Mouse (Mus musculus): Measurements from ENCODE around the gene 1700018B08Rik.
A peak's percentile ranks its signal among the peaks of the same experiment; 100 is the strongest.

Gene 1700018B08Rik

DNA sequence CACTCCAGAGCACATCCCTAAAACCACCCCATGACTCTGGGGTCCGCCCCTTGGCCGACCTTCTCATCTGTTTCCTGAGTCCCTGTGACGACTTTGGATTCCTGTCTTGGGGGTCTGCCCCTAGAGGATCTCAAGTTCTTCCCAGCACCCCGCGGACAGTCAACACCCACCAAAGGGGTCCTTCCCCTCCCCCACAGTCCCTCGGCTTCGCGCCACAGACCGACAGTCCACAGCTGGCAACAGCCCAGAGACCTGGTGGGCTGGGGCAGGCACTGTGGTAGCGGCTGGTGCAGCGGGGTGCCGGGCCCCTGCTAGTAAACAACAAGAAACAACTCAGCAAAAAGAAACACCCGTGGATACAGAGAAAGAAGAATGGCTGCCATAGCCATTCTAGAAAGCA, 1.2 kb downstream of the 1700018B08Rik start:
- H3K4me1 ChIP-seq (replicated peaks; ENCODE audit: low read depth, low read length): peaks cover 15% of the 10 kb centered on the region
- H3K27me3 ChIP-seq (ENCODE audit: insufficient read depth, low read length): 0 out of 2 replicates have a peak, but pooled peaks cover 9% of the 10 kb centered on the region

DNA sequence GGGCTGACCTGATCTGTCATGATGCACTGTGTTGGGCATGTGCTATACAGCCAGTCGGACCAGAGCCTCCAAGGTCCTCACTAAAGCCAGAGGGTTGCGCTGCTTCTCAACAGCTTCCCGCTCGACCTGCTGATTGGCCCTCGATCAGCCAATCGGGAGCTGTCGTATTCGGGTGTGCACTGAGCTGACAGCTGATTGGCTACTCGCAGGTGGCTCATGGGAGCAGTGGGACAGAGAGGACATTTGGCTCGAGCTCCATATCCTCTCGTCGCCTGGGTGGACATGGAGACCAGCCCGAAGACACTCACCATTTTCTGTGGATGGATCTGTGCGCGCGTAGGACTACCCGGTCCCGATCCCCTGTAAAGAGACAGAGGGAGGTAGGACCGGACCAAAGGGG, 2.3 kb downstream of the 1700018B08Rik start:
- Histone ChIP-seq H3K36me3 (ENCODE audit: insufficient read depth, low read length) (peaks cover 7% of the 10 kb centered on the region; the same call in 1 of the 2 replicates), H3K4me3 (replicated peaks; ENCODE audit: low read length) (peak overlapping the region; percentile 84), H3K27me3 (ENCODE audit: insufficient read depth, low read length) (0 out of 2 replicates have a peak, but pooled peaks cover 9% of the 10 kb centered on the region), H3K9me3 (ENCODE audit: low read length) (no peaks in the 10 kb centered on the region), H3K4me1 (replicated peaks; ENCODE audit: low read depth, low read length) (peaks cover 14% of the 10 kb centered on the region)
- TF ChIP-seq CTCF (conservative IDR thresholded peaks at IDR 0.05; ENCODE audit: low read length) (no peak), POU5F1 (IDR thresholded peaks at IDR 0.05; ENCODE audit: borderline replicate concordance, low read length) (no peak), NANOG (IDR thresholded peaks at IDR 0.05; ENCODE audit: borderline replicate concordance, low read length) (no peak)

More for the DNA sequence above, 1.2 kb downstream of the 1700018B08Rik start:
- Histone ChIP-seq H3K36me3 (ENCODE audit: insufficient read depth, low read length) (peaks cover 7% of the 10 kb centered on the region; the same call in 1 of the 2 replicates), H3K4me3 (replicated peaks; ENCODE audit: low read length) (peak overlapping the region; percentile 84), H3K9me3 (ENCODE audit: low read length) (no peaks in the 10 kb centered on the region)
- TF ChIP-seq POU5F1 (IDR thresholded peaks at IDR 0.05; ENCODE audit: borderline replicate concordance, low read length): no peak
- no peak for TF ChIP-seq CTCF (conservative IDR thresholded peaks at IDR 0.05; ENCODE audit: low read length)
- no peak for TF ChIP-seq NANOG (IDR thresholded peaks at IDR 0.05; ENCODE audit: borderline replicate concordance, low read length)

DNA sequence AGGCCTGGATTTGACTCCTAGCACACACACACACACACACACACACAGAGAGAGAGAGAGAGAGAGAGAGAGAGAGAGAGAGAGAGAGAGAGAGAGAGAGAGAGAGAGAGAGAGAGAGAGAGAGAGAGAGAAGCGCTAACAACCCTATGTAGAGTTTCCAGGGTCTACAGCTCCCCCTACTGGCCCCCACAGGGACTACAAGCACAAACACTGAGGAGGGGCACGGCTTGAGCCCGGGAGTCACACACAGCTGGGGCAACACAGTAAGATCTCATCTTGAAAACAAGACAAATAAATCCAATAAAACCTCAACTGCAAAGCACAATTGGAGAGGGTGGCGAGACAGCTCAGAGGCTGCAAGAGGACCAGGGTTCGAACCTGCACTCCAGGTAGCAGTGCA, 11.7 kb downstream of the 1700018B08Rik start:
- no peaks in the 10 kb centered on the region for H3K9me3 ChIP-seq (ENCODE audit: low read length)
- TF ChIP-seq CTCF (conservative IDR thresholded peaks at IDR 0.05; ENCODE audit: low read length) (peak; percentile 75), POU5F1 (IDR thresholded peaks at IDR 0.05; ENCODE audit: borderline replicate concordance, low read length) (no peak)
- H3K27me3 ChIP-seq (ENCODE audit: insufficient read depth, low read length): peaks cover 15% of the 10 kb centered on the region; the same call in 1 of the 2 replicates
- no peaks in the 10 kb centered on the region for H3K36me3 ChIP-seq (ENCODE audit: insufficient read depth, low read length)
- H3K4me3 ChIP-seq (replicated peaks; ENCODE audit: low read length): no peak overlapping the region
- peaks cover 10% of the 10 kb centered on the region for H3K4me1 ChIP-seq (replicated peaks; ENCODE audit: low read depth, low read length)

DNA sequence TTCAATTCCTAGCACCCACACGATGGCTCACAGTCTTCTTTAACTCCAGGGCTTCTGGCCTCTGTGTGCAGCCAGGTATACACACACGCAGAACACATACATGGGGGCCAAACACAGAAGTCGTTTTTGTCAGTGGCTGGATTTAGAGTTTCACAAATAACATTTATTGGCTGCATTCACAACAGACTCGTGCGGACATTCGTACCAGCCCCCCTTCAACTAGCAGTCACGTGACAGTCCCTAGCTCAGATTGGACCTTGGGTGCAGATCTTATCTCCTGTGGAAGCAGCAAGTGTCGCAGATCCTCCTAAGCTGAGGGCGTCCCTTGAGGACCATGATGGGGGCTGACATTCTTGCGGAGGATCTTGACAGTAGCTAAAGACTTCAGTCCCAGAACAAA, 13.5 kb downstream of the 1700018B08Rik start:
- Histone ChIP-seq H3K9me3 (ENCODE audit: low read length) (no peaks in the 10 kb centered on the region), H3K4me1 (replicated peaks; ENCODE audit: low read depth, low read length) (peaks cover 10% of the 10 kb centered on the region), H3K27me3 (ENCODE audit: insufficient read depth, low read length) (0 out of 2 replicates have a peak, but pooled peaks cover 11% of the 10 kb centered on the region), H3K4me3 (replicated peaks; ENCODE audit: low read length) (no peak overlapping the region), H3K36me3 (ENCODE audit: insufficient read depth, low read length) (no peaks in the 10 kb centered on the region)
- TF ChIP-seq POU5F1 (IDR thresholded peaks at IDR 0.05; ENCODE audit: borderline replicate concordance, low read length) (no peak), CTCF (conservative IDR thresholded peaks at IDR 0.05; ENCODE audit: low read length) (no peak), NANOG (IDR thresholded peaks at IDR 0.05; ENCODE audit: borderline replicate concordance, low read length) (no peak)

DNA sequence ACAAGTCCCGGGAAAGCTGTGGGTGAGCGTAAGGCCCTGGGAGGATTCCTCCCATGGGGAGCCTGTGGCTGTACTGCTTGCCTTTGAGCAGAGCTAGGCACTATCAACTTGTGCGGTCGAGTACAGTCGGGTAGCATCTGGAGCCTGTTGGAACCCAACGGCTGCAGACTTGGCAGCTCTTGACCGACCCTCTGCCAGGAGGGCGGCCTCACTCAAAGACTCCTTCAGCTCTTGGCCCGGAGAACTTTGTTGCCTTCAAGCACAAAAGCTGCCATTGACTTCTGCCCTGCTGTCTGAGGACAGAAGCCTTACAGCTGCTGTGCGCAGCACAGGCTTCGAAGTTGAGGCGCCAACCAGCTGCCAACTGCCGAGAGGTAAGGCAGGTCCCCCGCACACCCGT, 15.3 kb downstream of the 1700018B08Rik start:
- no peaks in the 10 kb centered on the region for H3K36me3 ChIP-seq (ENCODE audit: insufficient read depth, low read length)
- no peak for TF ChIP-seq POU5F1 (IDR thresholded peaks at IDR 0.05; ENCODE audit: borderline replicate concordance, low read length)
- no peak for TF ChIP-seq CTCF (conservative IDR thresholded peaks at IDR 0.05; ENCODE audit: low read length)
- TF ChIP-seq NANOG (IDR thresholded peaks at IDR 0.05; ENCODE audit: borderline replicate concordance, low read length): no peak
- no peak overlapping the region for H3K4me3 ChIP-seq (replicated peaks; ENCODE audit: low read length)
- peaks cover 11% of the 10 kb centered on the region; the same call in 1 of the 2 replicates for H3K27me3 ChIP-seq (ENCODE audit: insufficient read depth, low read length)
- H3K4me1 ChIP-seq (replicated peaks; ENCODE audit: low read depth, low read length): peaks cover 10% of the 10 kb centered on the region
- no peaks in the 10 kb centered on the region for H3K9me3 ChIP-seq (ENCODE audit: low read length)

DNA sequence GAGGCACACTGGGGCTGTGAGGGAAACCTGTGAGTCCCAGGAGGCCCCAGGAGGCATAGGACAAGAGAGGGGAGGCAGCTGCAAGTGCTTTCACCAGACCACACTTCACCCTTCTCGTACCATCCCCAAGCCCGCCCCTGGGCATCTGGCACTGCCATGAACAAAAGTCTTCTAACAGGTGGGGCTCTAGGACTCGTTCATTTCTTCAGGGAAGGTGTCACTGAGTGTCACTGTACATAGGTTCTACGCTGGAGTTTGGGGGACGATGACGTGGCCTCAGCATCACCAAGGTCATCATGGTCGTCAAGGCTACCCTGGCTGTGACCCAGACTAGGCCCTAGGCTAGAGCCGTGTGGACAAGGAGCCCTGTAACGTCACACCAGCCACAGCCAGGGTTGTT, 16.4 kb downstream of the 1700018B08Rik start:
- peaks cover 10% of the 10 kb centered on the region for H3K4me1 ChIP-seq (replicated peaks; ENCODE audit: low read depth, low read length)
- no peaks in the 10 kb centered on the region for H3K9me3 ChIP-seq (ENCODE audit: low read length)
- H3K36me3 ChIP-seq (ENCODE audit: insufficient read depth, low read length): no peaks in the 10 kb centered on the region
- TF ChIP-seq NANOG (IDR thresholded peaks at IDR 0.05; ENCODE audit: borderline replicate concordance, low read length) (no peak), CTCF (conservative IDR thresholded peaks at IDR 0.05; ENCODE audit: low read length) (no peak), POU5F1 (IDR thresholded peaks at IDR 0.05; ENCODE audit: borderline replicate concordance, low read length) (no peak)
- no peak overlapping the region for H3K4me3 ChIP-seq (replicated peaks; ENCODE audit: low read length)
- H3K27me3 ChIP-seq (ENCODE audit: insufficient read depth, low read length): peaks cover 11% of the 10 kb centered on the region; the same call in 1 of the 2 replicates

DNA sequence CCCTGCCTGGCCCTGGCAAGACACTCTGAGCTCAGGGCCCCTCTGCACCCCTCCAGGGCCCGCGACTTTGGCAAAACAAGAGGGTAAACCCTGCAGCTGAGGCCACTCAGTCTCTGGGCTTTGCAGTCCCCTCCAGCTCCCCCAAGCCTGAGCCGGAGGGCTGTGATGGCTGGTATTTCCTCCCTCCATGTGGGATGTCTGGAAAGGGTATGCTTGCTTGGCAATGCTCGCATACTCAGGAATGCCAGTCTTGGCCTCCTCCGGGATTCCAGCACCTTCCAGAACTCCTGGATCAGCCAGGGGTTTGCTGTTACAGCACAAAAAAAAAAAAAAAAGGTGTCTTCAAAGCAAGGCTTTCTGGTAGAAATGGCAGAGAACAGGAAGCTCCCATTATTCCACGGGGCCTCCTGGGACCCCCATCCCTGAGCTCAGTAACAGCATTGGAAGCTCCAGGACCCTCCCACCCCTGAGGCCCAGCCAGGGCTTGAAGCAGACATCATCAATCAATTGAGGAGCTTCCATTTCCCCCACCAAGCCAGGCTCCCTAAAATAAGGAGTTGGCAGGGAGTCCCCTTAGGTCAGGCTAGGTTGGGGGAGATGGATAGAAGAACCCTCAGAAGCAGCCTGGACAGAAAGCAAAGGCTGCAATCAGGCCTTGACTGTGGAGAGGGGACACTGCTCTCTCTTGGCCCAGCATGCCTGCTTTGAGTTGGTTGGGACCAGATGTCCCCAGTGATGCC, 17.1 kb downstream of the 1700018B08Rik start:
- TF ChIP-seq CTCF (conservative IDR thresholded peaks at IDR 0.05; ENCODE audit: low read length) (no peak), NANOG (IDR thresholded peaks at IDR 0.05; ENCODE audit: borderline replicate concordance, low read length) (no peak), POU5F1 (IDR thresholded peaks at IDR 0.05; ENCODE audit: borderline replicate concordance, low read length) (no peak)
- Histone ChIP-seq H3K4me1 (replicated peaks; ENCODE audit: low read depth, low read length) (peaks cover 9% of the 10 kb centered on the region), H3K36me3 (ENCODE audit: insufficient read depth, low read length) (no peaks in the 10 kb centered on the region), H3K9me3 (ENCODE audit: low read length) (no peaks in the 10 kb centered on the region), H3K4me3 (replicated peaks; ENCODE audit: low read length) (no peak overlapping the region), H3K27me3 (ENCODE audit: insufficient read depth, low read length) (peaks cover 11% of the 10 kb centered on the region; the same call in 1 of the 2 replicates)

DNA sequence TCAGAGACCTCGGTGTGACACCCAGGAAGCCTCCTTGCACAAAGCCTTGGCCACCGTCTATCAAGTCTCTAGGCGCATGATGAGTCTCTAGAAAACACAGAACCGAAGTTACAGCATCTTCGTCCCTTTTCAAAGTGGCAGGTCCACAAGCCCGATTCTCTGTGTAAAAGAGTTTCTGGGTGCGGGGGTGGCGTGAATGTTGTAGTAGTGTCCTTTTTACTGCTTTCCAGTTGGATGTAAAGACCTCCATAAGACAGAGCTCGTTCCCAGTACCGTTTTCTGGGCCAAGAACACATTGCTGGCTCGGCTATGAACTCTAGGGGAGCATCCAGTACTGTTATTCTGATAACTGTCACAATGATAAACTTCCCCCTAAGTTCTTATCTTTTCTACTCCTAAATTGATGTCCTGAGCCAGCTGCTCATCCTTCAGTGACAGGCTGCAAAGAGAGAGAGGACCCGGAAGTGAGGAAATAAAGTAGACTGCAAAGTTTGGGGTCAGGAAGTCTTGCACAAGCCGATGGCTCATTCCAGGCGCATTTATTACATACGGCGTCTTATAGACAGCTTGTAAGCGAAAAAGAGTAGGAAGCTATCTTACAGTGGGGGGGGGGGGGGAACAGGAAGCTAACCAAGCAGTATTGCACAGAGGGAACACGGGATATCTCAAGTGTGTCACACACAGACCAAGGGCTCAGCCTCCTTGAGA, 18.9 kb downstream of the 1700018B08Rik start:
- H3K27me3 ChIP-seq (ENCODE audit: insufficient read depth, low read length): peaks cover 6% of the 10 kb centered on the region; the same call in 1 of the 2 replicates
- H3K9me3 ChIP-seq (ENCODE audit: low read length): no peaks in the 10 kb centered on the region
- H3K36me3 ChIP-seq (ENCODE audit: insufficient read depth, low read length): no peaks in the 10 kb centered on the region
- TF ChIP-seq POU5F1 (IDR thresholded peaks at IDR 0.05; ENCODE audit: borderline replicate concordance, low read length): no peak
- TF ChIP-seq NANOG (IDR thresholded peaks at IDR 0.05; ENCODE audit: borderline replicate concordance, low read length): no peak
- no peak for TF ChIP-seq CTCF (conservative IDR thresholded peaks at IDR 0.05; ENCODE audit: low read length)
- H3K4me1 ChIP-seq (replicated peaks; ENCODE audit: low read depth, low read length): peaks cover 2% of the 10 kb centered on the region
- H3K4me3 ChIP-seq (replicated peaks; ENCODE audit: low read length): no peak overlapping the region
